Mouse (Mus musculus) heart, adult 8-10 months (tissue): ENCODE measurements around the gene Smpd3. TPM values are rescaled to one million over a fixed set of nuclear protein-coding genes. Genes with fewer than 3 reads are reported as not detected.

Experiments used
- DNase-seq: peaks from one replicate; pipeline ENCODE4 v3.0.0; 2022; ENCODE audit warnings: low spot score
- total RNA-seq, 4 experiments: library from RNA; stranded (reverse); gene quantifications; 2 replicates each; pipeline ENCODE4 v1.2.4; 2022

Gene Smpd3
- total RNA-seq, 4 experiments from 2014 or later, result 2.5 to 3.2 (median 2.6) TPM

DNA sequence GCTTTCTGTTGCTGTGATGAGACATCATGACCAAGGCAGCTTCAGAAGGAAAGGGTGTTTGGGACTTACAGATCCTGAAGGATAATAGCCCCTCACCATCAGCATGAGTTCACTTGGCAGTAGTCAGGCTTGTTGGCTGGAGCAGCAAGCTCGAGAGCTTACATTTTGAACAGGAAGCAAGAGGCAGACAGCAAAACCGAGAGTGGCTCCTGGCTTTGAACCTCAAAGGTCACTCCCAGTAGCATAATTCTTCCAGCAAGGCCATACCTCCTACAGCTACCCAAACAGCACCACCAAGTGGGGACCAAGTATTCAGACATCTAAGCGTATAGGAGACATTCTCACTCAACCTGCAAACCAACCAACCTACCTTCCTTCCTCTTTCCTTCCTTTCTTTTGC, 105.0 kb downstream of the Smpd3 start:
- DNase-seq, result no peak

DNA sequence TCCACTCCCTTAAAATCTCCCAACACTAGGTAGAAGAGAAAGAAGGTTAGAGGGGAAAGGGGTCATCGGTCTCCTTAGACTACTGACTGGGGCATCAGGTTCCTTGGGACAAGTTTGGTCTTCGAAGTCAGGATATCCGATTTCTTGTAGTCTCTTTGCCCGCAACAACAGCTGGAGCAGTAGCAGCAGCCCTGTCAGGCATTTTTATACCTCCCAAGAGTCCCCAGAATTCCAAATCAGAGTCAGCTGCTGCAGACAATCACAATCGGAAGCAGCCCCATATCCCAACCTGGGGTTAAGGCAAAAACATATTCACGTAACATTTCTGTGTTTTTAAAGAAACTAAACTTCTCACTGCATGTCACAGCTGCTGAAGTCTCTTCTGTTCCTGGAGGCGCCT, 106.3 kb downstream of the Smpd3 start:
- no peak for DNase-seq

DNA sequence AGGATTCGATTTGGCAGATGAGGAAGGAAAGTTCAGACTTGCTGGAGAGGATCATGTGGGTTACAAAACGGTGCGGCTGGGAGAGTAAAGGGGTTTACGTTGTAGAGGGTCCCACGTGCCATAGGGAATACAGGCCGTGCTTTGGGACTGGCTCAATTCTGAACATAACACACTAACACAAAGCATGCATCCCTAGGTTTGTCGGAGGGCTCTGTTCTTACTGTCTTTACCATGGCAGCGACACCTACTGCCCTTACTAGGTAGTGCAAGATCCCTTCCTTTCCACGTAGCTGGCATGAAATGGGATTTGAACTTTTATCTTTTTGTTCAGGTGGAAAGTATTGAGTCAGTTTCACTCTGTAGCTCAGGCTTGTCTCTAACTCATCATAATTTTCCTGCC, 111.2 kb downstream of the Smpd3 start:
- peak; percentile 38 for DNase-seq

DNA sequence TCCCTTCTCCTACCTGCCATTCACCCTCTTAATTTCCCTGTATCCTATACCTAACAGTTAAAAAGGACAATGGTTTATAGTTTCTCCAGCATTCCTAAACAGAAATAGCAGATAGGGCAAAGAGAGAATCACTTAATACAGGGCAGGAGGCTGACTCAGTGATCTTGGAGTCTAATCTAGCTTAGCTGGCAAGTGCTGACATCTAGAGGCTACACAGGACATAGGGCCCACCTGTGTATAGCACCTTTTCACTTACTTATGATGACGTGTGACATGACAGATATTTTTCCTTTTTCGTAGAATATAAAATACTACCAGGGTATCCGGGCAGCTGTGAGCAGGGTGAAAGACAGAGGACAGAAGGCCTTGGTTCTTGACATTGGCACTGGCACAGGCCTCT, 118.2 kb downstream of the Smpd3 start:
- DNase-seq, result no peak

DNA sequence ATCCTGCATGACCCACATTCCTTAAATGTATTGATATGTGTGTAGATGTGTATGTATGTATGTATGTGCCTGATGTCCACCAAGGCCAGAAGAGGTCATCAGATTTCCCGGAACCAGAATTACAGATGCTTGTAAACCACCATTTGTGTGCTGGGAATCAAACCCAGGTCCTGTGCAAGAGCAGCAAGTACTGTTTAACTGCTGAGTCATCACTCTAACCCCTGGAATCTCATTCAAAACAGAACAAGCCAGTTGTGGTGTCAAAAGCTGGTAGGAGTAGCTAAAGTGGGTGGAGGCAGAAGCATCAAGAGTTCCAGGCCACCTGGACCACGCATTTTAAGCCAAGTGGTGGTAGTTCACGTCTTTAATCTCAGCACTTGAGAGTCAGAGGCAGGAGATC, 123.8 kb downstream of the Smpd3 start:
- DNase-seq, result no peak

DNA sequence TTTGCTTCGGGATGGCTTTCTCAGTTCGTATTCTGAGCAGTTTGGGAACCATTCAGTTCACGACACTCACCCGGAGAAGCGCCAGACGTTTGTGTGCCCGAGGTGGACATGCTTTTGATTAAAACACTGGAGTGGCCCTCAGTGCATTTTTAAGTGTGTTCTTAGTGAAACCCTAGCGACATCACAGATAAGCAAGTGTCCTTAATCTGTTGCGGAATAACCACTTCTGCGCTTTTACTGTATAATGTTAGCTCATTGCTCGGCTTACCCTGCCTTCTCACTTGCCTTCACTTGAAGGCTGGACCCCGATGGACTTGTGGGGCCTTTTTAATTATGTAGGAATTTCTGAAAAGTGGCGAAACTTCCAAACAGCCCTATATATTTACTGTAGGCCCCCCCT, 126.4 kb downstream of the Smpd3 start:
- no peak for DNase-seq

DNA sequence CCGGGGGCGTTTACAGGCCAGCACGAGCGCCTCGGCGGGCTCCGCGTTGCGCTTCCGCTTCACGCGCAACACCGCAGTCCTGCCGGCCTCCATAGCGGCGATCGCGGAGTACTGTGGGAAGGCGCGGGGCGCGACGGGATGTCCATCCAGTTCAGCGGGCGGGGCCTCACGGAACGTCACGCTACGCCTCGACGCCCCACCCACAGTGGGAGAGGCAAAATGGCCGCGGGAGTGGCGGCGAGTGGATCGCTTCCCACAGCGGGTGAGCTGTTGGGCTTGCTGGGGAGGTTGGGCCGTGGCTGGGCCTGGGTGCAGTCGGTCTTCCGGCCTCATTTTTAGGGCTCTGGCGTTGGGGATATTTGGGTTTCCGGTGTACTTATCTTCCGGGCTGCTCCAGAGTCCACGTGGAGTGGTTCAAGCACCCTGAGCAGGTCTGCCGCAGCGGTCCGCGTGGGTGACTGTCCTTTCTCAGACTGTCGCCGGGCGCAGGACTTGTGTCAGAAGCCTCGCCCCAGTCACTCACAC, 126.9 kb downstream of the Smpd3 start, which contains the start of the genes Slc7a6os and Prmt7:
Gene Slc7a6os (minus strand): TSS at position 115 of the 525 bp plus-strand sequence.
Gene Prmt7 (plus strand): TSS at position 116 of the 525 bp plus-strand sequence.
- peak; percentile 96 for DNase-seq

DNA sequence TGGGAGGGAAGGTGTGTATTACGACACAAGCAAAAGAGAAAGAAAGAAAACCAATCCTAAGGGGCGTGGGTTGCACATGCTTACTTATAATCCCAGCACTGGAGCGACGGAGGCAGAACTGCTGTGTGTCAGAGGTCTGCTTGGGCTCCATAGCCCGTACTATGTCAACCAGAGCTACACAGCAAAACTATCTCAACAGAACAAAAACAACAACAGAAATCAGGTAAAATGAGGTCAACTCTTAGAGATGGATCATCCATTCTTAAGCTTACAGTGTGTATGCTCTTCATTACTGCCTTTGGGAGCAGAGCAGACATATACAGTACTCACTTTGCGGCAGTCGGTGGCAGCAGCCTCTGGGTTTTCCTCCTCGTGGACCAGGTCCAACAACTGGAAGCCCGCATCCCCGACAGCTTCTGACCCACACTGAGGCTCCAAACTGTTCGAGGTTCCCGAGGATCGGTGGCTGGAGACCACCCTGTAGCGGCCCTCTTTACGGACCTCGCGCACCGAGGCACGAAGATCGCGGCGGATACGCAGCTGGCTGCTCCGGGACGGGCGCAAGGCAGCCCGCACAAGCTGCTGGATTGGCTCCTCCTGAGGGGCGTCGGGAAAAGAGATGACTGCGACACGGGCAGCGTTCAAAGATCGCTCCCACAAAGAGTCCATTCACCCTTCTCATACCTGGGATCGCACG, 127.6 kb downstream of the Smpd3 start:
- DNase-seq, result no peak

Other genes with a start within 250 kb of the Smpd3 start
- gene Esrp2, start 201.0 kb downstream of the Smpd3 start, total RNA-seq, result under 1 TPM; 0.23 to 0.81 (median 0.42) TPM
- 10 to 100 TPM in 1 of 4 experiments, 1 to 10 TPM in 3; 7.7 to 10.0 (median 9.4) TPM for gene Pla2g15, start 187.6 kb downstream of the Smpd3 start, total RNA-seq
- 10 to 100 TPM in 1 of 4 experiments, 1 to 10 TPM in 3; 6.9 to 10.8 (median 9.6) TPM for gene Slc7a6, start 169.1 kb downstream of the Smpd3 start, total RNA-seq
- gene Slc7a6os, start 127.1 kb downstream of the Smpd3 start, total RNA-seq, result 10 to 100 TPM in 2 of 4 experiments, 1 to 10 TPM in 2; 8.2 to 11.5 (median 10.0) TPM
- 10 to 100 TPM; 26.7 to 27.7 (median 26.9) TPM for gene Prmt7, start 127.1 kb downstream of the Smpd3 start, total RNA-seq
- gene Zfp90, start 77.3 kb upstream of the Smpd3 start, total RNA-seq, result 1 to 10 TPM; 2.2 to 3.6 (median 3.1) TPM
- gene 6030452D12Rik, start 162.5 kb upstream of the Smpd3 start, total RNA-seq, result not detected
- gene Cdh3, start 172.9 kb upstream of the Smpd3 start, total RNA-seq, result 1 to 10 TPM in 1 of 4 experiments, under 1 TPM in 3; 0.71 to 1.7 (median 0.87) TPM
- 100 to 1,000 TPM in 3 of 4 experiments, 10 to 100 TPM in 1; 97.6 to 119 (median 113) TPM for gene Gm10073, start 235.5 kb upstream of the Smpd3 start, total RNA-seq